Mouse (Mus musculus) limb, embryonic 10.5 days (tissue): ENCODE data around the gene Rasgef1b. TPM values are rescaled to one million over a fixed set of nuclear protein-coding genes. Genes with fewer than 3 reads are reported as not detected.

Experiments used
- DNase-seq: peaks from one replicate; pipeline ENCODE4 v3.0.0-alpha.2; 2017; ENCODE audit warnings: low spot score
- H3K27ac ChIP-seq: fragments of 300-500 bp; sonication (generic); 2 replicates; pipeline ENCODE4 v1.5.1; 2016; ENCODE audit warnings: mild to moderate bottlenecking
- H3K27me3 ChIP-seq: fragments of 300-500 bp; sonication (generic); 2 replicates; pipeline ENCODE4 v1.6.1; 2016; ENCODE audit warnings: low read depth, mild to moderate bottlenecking; ENCODE audit not compliant: poor library complexity, severe bottlenecking
- H3K36me3 ChIP-seq: fragments of 300-500 bp; sonication (generic); 2 replicates; pipeline ENCODE4 v1.6.1; 2016; ENCODE audit warnings: mild to moderate bottlenecking, moderate library complexity
- H3K4me1 ChIP-seq: fragments of 300-500 bp; sonication (generic); 2 replicates; pipeline ENCODE4 v1.6.1; 2016
- H3K4me3 ChIP-seq: fragments of 300-500 bp; sonication (generic); 2 replicates; pipeline ENCODE4 v1.5.1; 2016; ENCODE audit warnings: mild to moderate bottlenecking, moderate library complexity
- H3K9me3 ChIP-seq: fragments of 300-500 bp; sonication (generic); replicated peaks from 2 replicates; pipeline ENCODE4 v1.6.1; 2016; ENCODE audit warnings: mild to moderate bottlenecking
- WGBS: fragments of 180-500 bp; shearing (Covaris S2); methylation state at CpG from one replicate; pipeline ENCODE4 v1.1.7; 2016; 5-methylcytosine and 5-hydroxymethylcytosine counted together
- polyA plus RNA-seq: library from polyadenylated mRNA; unstranded; fragments of >200 nt; fragmentation: Nextera tagmentation; extraction: Ambion mirVana; gene quantifications from 2 replicates; pipeline ENCODE4 v1.2.1, GENCODE M21; 2016

Rasgef1b gene
- polyA plus RNA-seq, 1 experiment from 2014 or later, result 32.5 TPM

GRCm38 (mm10) chr5:99587589-99587988 lies 141.3 kb downstream of the Rasgef1b start:
- no peaks in the 10 kb centered on the region for H3K27me3 ChIP-seq
- WGBS, result 71% methylated on average over 4 of the region's 4 CpGs
- DNase-seq, result no peak
- H3K27ac ChIP-seq, result no peak overlapping the region
- no peaks in the 10 kb centered on the region for H3K36me3 ChIP-seq
- H3K4me3 ChIP-seq, result no peak overlapping the region
- H3K9me3 ChIP-seq, result no peaks in the 10 kb centered on the region
- H3K4me1 ChIP-seq, result peaks cover 28% of the 10 kb centered on the region

GRCm38 (mm10) chr5:99586287-99586686 lies 142.6 kb downstream of the Rasgef1b start:
- Histone ChIP-seq H3K27ac (no peak overlapping the region), H3K4me1 (peaks cover 24% of the 10 kb centered on the region), H3K36me3 (no peaks in the 10 kb centered on the region), H3K4me3 (no peak overlapping the region), H3K9me3 (no peaks in the 10 kb centered on the region), H3K27me3 (no peaks in the 10 kb centered on the region)
- no peak for DNase-seq
- 90% methylated on average over 6 of the region's 6 CpGs for WGBS

GRCm38 (mm10) chr5:99585166-99585898 lies 143.5 kb downstream of the Rasgef1b start:
- Histone ChIP-seq H3K9me3 (no peaks in the 10 kb centered on the region), H3K4me3 (no peak overlapping the region)

GRCm38 (mm10) chr5:99584266-99584665 lies 144.6 kb downstream of the Rasgef1b start:
- no peaks in the 10 kb centered on the region for H3K9me3 ChIP-seq
- H3K4me1 ChIP-seq, result peaks cover 10% of the 10 kb centered on the region
- no peak for DNase-seq
- WGBS, result 84% methylated on average over 9 of the region's 9 CpGs
- no peak overlapping the region for H3K4me3 ChIP-seq
- no peaks in the 10 kb centered on the region for H3K36me3 ChIP-seq
- no peak overlapping the region for H3K27ac ChIP-seq
- H3K27me3 ChIP-seq, result no peaks in the 10 kb centered on the region

More at GRCm38 (mm10) chr5:99585166-99585898, 143.5 kb downstream of the Rasgef1b start:
- Histone ChIP-seq H3K27ac (no peak overlapping the region), H3K4me1 (peaks cover 14% of the 10 kb centered on the region), H3K27me3 (no peaks in the 10 kb centered on the region), H3K36me3 (no peaks in the 10 kb centered on the region)
- WGBS, result 87% methylated on average over 5 of the region's 5 CpGs
- DNase-seq, result no peak

GRCm38 (mm10) chr5:99582055-99582454 lies 146.8 kb downstream of the Rasgef1b start:
- Histone ChIP-seq H3K4me1 (peaks cover 12% of the 10 kb centered on the region), H3K27me3 (no peaks in the 10 kb centered on the region)
- no peak for DNase-seq

GRCm38 (mm10) chr5:99578692-99579091 lies 150.2 kb downstream of the Rasgef1b start:
- no peak overlapping the region for H3K27ac ChIP-seq
- H3K4me1 ChIP-seq, result peaks cover 12% of the 10 kb centered on the region
- 5% methylated on average over 4 of the region's 4 CpGs for WGBS
- no peak overlapping the region for H3K4me3 ChIP-seq
- H3K36me3 ChIP-seq, result no peaks in the 10 kb centered on the region
- no peaks in the 10 kb centered on the region for H3K9me3 ChIP-seq
- DNase-seq, result peak; percentile 65
- H3K27me3 ChIP-seq, result no peaks in the 10 kb centered on the region

More at GRCm38 (mm10) chr5:99582055-99582454, 146.8 kb downstream of the Rasgef1b start:
- 61% methylated on average over 5 of the region's 5 CpGs for WGBS
- Histone ChIP-seq H3K27ac (peak overlapping the region; percentile 76), H3K36me3 (no peaks in the 10 kb centered on the region), H3K9me3 (no peaks in the 10 kb centered on the region), H3K4me3 (no peak overlapping the region)

GRCm38 (mm10) chr5:99575897-99576296 lies 153.0 kb downstream of the Rasgef1b start:
- Histone ChIP-seq H3K27me3 (no peaks in the 10 kb centered on the region), H3K27ac (no peak overlapping the region), H3K36me3 (no peaks in the 10 kb centered on the region), H3K4me1 (peaks cover 14% of the 10 kb centered on the region), H3K4me3 (no peak overlapping the region), H3K9me3 (no peaks in the 10 kb centered on the region)
- DNase-seq, result no peak
- 90% methylated on average over 8 of the region's 8 CpGs for WGBS

- Histone ChIP-seq H3K27me3 (no peaks in the 10 kb centered on the region), H3K4me1 (peaks cover 69% of the 10 kb centered on the region), H3K4me3 (no peak overlapping the region), H3K27ac (peak overlapping the region; percentile 38), H3K9me3 (no peaks in the 10 kb centered on the region), H3K36me3 (no peaks in the 10 kb centered on the region)
- DNase-seq, result peak; percentile 34
- WGBS, result 31% methylated on average over 8 of the region's 8 CpGs
These were observed 164.2 kb downstream of the Rasgef1b start for GRCm38 (mm10) chr5:99564501-99565323.

- WGBS, result 79% methylated on average over 6 of the region's 6 CpGs
- H3K27ac ChIP-seq, result peak overlapping the region; percentile 42; the same call in 1 of the 2 replicates
- no peak overlapping the region for H3K4me3 ChIP-seq
- no peaks in the 10 kb centered on the region for H3K9me3 ChIP-seq
- H3K27me3 ChIP-seq, result no peaks in the 10 kb centered on the region
- H3K36me3 ChIP-seq, result no peaks in the 10 kb centered on the region
- H3K4me1 ChIP-seq, result peaks cover 66% of the 10 kb centered on the region
- no peak for DNase-seq
These were observed 166.8 kb downstream of the Rasgef1b start for GRCm38 (mm10) chr5:99562096-99562495.

- DNase-seq, result no peak
- Histone ChIP-seq H3K36me3 (no peaks in the 10 kb centered on the region), H3K9me3 (no peaks in the 10 kb centered on the region), H3K4me1 (peaks cover 61% of the 10 kb centered on the region), H3K27ac (peak overlapping the region; percentile 53), H3K4me3 (no peak overlapping the region), H3K27me3 (no peaks in the 10 kb centered on the region)
- 40% methylated on average over 3 of the region's 3 CpGs for WGBS
These were observed 169.1 kb downstream of the Rasgef1b start for GRCm38 (mm10) chr5:99559814-99560213.

- Histone ChIP-seq H3K4me1 (peaks cover 49% of the 10 kb centered on the region), H3K27me3 (no peaks in the 10 kb centered on the region), H3K9me3 (no peaks in the 10 kb centered on the region), H3K4me3 (no peak overlapping the region), H3K27ac (no peak overlapping the region), H3K36me3 (no peaks in the 10 kb centered on the region)
- 51% methylated on average over 9 of the region's 9 CpGs for WGBS
- no peak for DNase-seq
These were observed 170.6 kb downstream of the Rasgef1b start for GRCm38 (mm10) chr5:99558231-99558630.

- Histone ChIP-seq H3K4me3 (no peak overlapping the region), H3K27me3 (no peaks in the 10 kb centered on the region), H3K27ac (peak overlapping the region; percentile 75), H3K36me3 (no peaks in the 10 kb centered on the region), H3K4me1 (peaks cover 25% of the 10 kb centered on the region), H3K9me3 (no peaks in the 10 kb centered on the region)
- WGBS, result 43% methylated on average over 7 of the region's 7 CpGs
- peak; percentile 50 for DNase-seq
These were observed 176.2 kb downstream of the Rasgef1b start for GRCm38 (mm10) chr5:99552645-99553044.
